ENCODE assay signal across 8 mouse cellular contexts in genomic region chr8:95426781-95427281, GRCm38 (mm10). TPM values are rescaled to one million over a fixed set of nuclear protein-coding genes. Genes with fewer than 3 reads are reported as not detected.
A peak's percentile ranks its signal among the peaks of the same experiment; 100 is the strongest.
DNase-seq lines count a peak whose midpoint lies in the region; ATAC-seq and TF ChIP-seq lines count a peak whose summit lies in the region.

No protein-coding gene starts in this region.

- intact Hi-C loops in heart, adult 2 months (cut with DNase I): loop anchor here (1.0 to 5.0 kb wide), 2 partner anchors 35 to 75 kb away; partner anchors contain the start of gene Mmp15

- peaks cover 39% of the 10 kb centered on the region for H3K36me3 ChIP-seq in heart, adult 2 months (ENCODE audit: control insufficient read depth, insufficient read depth, low read length)
- peaks cover 11% of the 10 kb centered on the region for H3K36me3 ChIP-seq in neural tube, embryonic 12.5 days

- no peak for TF ChIP-seq POLR2A in heart, adult 2 months (IDR thresholded peaks at IDR 0.05; ENCODE audit: insufficient read depth, low read depth, low read length)

- 7% methylated on average over 2 of the region's 2 CpGs for WGBS in heart, adult 2 months
- WGBS in neural tube, embryonic 12.5 days: 68% methylated on average over 2 of the region's 2 CpGs

- TF ChIP-seq EP300 in heart, adult 2 months (IDR thresholded peaks at IDR 0.05; ENCODE audit: insufficient read depth, low read depth, low read length): 0 out of 2 replicates have a peak, but pooled peaks have one; percentile 54

- DNase-seq in cerebellum, adult 11 months: peak; percentile 20
- peak; percentile 46 for DNase-seq in NIH3T3 (ENCODE audit: low read depth)
- DNase-seq in heart, adult 2 months: peak; percentile 50 to 61
- DNase-seq in kidney, postnatal 14 days: peak; percentile 38
- DNase-seq in layer of hippocampus, adult 8-10 months (ENCODE audit: low spot score in 2 of 2): no peak
- no peak for DNase-seq in urinary bladder, postnatal 4 days (ENCODE audit: low spot score in 2 of 2)

- H3K9ac ChIP-seq in heart, adult 2 months (ENCODE audit: low read depth, low read length): no peak overlapping the region
- no peak overlapping the region for H3K9ac ChIP-seq in neural tube, embryonic 12.5 days

- H3K27ac ChIP-seq in heart, adult 2 months: peak overlapping the region; percentile 85
- no peak overlapping the region for H3K27ac ChIP-seq in neural tube, embryonic 12.5 days

- no peaks in the 10 kb centered on the region for H3K27me3 ChIP-seq in heart, adult 2 months (ENCODE audit: control insufficient read depth, insufficient read depth, low read length)
- H3K27me3 ChIP-seq in neural tube, embryonic 12.5 days (replicated peaks): no peaks in the 10 kb centered on the region

- no peak for ATAC-seq in cerebellum, adult (ENCODE audit: insufficient number of reproducible peaks, low FRiP score, low TSS enrichment)
- ATAC-seq in neural tube, embryonic 12.5 days (ENCODE audit: low FRiP score, low read depth): peak; percentile 57; the same call in 1 of the 2 replicates

- H3K4me2 ChIP-seq in neural tube, embryonic 12.5 days (replicated peaks): peak overlapping the region; percentile 36; the same call in 1 of the 2 replicates

- no peak overlapping the region for H3K4me3 ChIP-seq in heart, adult 2 months
- H3K4me3 ChIP-seq in neural tube, embryonic 12.5 days: no peak overlapping the region

- H3K79me2 ChIP-seq in heart, adult 2 months (replicated peaks; ENCODE audit: control insufficient read depth, insufficient read depth, low read length): peaks cover 7% of the 10 kb centered on the region

- no peaks in the 10 kb centered on the region for H3K9me3 ChIP-seq in neural tube, embryonic 12.5 days

- no peak for TF ChIP-seq CTCF in heart, adult 2 months (IDR thresholded peaks at IDR 0.05)

- peaks cover 29% of the 10 kb centered on the region for H3K4me1 ChIP-seq in heart, adult 2 months (ENCODE audit: control insufficient read depth, insufficient read depth, low read length)
- peaks cover 48% of the 10 kb centered on the region for H3K4me1 ChIP-seq in neural tube, embryonic 12.5 days

RNA-seq across cellular contexts. Expression of gene Cfap20, which starts 7.8 kb away (rescaled TPM):
- 10 to 100 TPM; 21.8 to 24.2 TPM for total RNA-seq in heart, adult 2 months (2021)
- polyA plus RNA-seq in heart, adult 2 months (2012; rRNA removed): 27.4 and 35.2 TPM in 2 replicates
- 124 and 127 TPM in 2 replicates for polyA plus RNA-seq in neural tube, embryonic 12.5 days (2016; fragmentation: Nextera tagmentation; extraction: Ambion mirVana)
- total RNA-seq in layer of hippocampus, adult 8-10 months (2022): 10 to 100 TPM; 48.2 to 65.2 (median 54.6) TPM

Comparison
In these comparisons a context has a peak if more than half of its experiments do, and no peak if none do; other contexts are left out.
1. DNase-seq: peak in cerebellum, adult 11 months (single experiment), NIH3T3 (single experiment), heart, adult 2 months (2 of 2) and kidney, postnatal 14 days (single experiment); none in layer of hippocampus, adult 8-10 months (0 of 2) and urinary bladder, postnatal 4 days (0 of 2).